Mouse (Mus musculus) heart, adult 2 months (tissue): ENCODE measurements around the gene Ccsap.

Experiments
- CTCF ChIP-seq: fragments of 200-600 bp; IDR thresholded peaks from 2 replicates; pipeline ENCODE4 v1.8.1; 2022; ENCODE audit warnings: antibody characterized with exemption, mild to moderate bottlenecking, moderate library complexity
- POLR2A ChIP-seq: fragments of 200-500 bp; IDR thresholded peaks from 2 replicates; pipeline ENCODE4 v1.6.1; 2011; ENCODE audit warnings: mild to moderate bottlenecking, low read depth, low read length, control low read depth; ENCODE audit not compliant: insufficient read depth

DNA sequence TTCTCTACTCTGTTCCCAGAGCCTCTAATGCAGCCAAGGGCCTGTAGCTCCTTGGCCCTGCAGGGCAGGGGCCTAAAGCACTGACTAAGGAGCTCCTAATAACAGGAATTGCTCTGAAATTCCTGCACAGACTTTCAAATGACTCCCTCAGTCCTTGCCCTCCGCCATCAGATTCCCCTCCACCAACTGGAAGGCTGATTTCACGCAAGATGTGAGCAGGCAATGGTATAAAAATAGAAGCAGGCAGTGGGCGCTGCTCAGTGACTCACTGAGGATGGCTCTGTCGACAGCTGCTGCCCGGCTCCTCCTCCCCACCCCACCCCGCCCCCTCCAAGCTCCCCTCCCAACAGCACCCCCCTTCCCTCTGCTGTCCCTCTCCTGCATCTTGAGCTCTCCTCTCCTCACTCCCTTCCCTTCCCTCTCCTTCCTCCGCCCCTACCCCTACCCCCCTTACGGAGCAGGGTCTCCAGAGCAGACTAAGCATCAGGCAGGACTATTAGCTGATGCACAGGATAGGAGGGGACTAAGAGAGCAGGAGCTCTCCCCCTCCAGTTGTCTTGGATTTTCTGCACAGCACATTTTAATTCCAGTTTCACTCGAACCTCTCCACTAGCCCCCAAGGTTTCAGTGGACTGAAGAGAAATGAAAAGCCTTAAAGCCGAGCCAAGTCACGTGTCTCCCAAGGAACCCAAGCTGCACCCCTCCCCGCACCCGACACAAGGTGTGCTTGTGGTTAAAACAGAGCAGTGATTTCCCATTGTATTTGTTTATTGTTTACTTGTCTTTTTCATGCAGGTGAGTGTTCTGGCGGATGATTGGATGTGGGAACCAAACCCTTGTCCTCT is 24.9 kb upstream of the Ccsap start:
- no peak for TF ChIP-seq CTCF
- no peak for TF ChIP-seq POLR2A
